In the genomic region with DNA sequence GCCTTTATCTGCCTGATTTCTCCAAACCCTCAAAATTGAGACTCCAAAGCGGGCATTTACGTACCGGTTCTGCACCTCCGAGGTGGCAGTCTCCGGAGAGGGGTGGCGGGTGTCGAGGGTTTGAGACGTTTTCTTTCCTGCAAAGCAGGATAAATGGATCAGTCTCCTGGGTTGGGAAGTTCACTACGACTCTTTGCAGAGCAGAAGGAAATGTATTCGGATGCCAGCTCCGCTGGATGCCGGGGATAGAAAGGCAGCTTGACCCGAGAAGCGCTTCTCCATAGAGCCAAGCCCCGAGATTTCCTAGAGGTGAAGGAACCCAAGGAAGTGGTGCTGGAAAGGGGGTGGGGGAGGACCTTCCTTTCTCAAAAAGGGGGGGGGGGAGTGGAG, we compare ENCODE assay signal across 7 mouse cellular contexts. TPM values are rescaled to one million over a fixed set of nuclear protein-coding genes. Genes with fewer than 3 reads are reported as not detected.
DNase-seq lines count a peak whose midpoint lies in the region; ATAC-seq and TF ChIP-seq lines count a peak whose summit lies in the region.

No protein-coding gene starts in this region.

- peak; percentile 33 for DNase-seq in liver, embryonic 11.5 days (ENCODE audit: low spot score)
- DNase-seq in liver, result no peak
- DNase-seq in hindbrain, postnatal 0 days (ENCODE audit: low spot score), result peak; percentile 72
- peak; percentile 48 for DNase-seq in retina, embryonic 14.5 days (ENCODE audit: low spot score)
- DNase-seq in urinary bladder, adult 2 months (ENCODE audit: low spot score), result no peak
- no peak for DNase-seq in adrenal gland, postnatal 14 days

- no peak for TF ChIP-seq CTCF in hindbrain, postnatal 0 days (IDR thresholded peaks at IDR 0.05; ENCODE audit: low read depth)

- H3K4me2 ChIP-seq in liver, embryonic 11.5 days, result peak overlapping the region; percentile 57
- peak overlapping the region; percentile 98 for H3K4me2 ChIP-seq in embryonic facial prominence, embryonic 13.5 days
- peak overlapping the region; percentile 72 for H3K4me2 ChIP-seq in hindbrain, postnatal 0 days (ENCODE audit: low read depth, low read length)

- H3K9ac ChIP-seq in liver, embryonic 11.5 days (ENCODE audit: low read depth, low read length), result no peak overlapping the region
- peak overlapping the region; percentile 61 for H3K9ac ChIP-seq in embryonic facial prominence, embryonic 13.5 days
- H3K9ac ChIP-seq in hindbrain, postnatal 0 days (replicated peaks; ENCODE audit: low read length), result peak overlapping the region; percentile 73

- H3K4me1 ChIP-seq in liver, embryonic 11.5 days (replicated peaks; ENCODE audit: control insufficient read depth, insufficient read depth, low read length), result no peaks in the 10 kb centered on the region
- H3K4me1 ChIP-seq in embryonic facial prominence, embryonic 13.5 days, result peaks cover 20% of the 10 kb centered on the region
- H3K4me1 ChIP-seq in hindbrain, postnatal 0 days (ENCODE audit: insufficient read depth, low read length), result 0 out of 2 replicates have a peak, but pooled peaks cover 4% of the 10 kb centered on the region

- ATAC-seq in liver, embryonic 11.5 days (replicated peaks; ENCODE audit: low FRiP score), result 0 out of 2 replicates have a peak, but pooled peaks have one; percentile 7
- ATAC-seq in embryonic facial prominence, embryonic 13.5 days (ENCODE audit: insufficient number of reproducible peaks, insufficient read depth, low FRiP score, low TSS enrichment, low read depth), result 0 out of 2 replicates have a peak, but pooled peaks have one; percentile 48
- ATAC-seq in hindbrain, postnatal 0 days, result no peak; the same call in 1 of the 2 replicates

- WGBS in liver, embryonic 11.5 days, result 5% methylated on average over 15 of the region's 15 CpGs
- under 1% methylated on average over 15 of the region's 15 CpGs for WGBS in embryonic facial prominence, embryonic 13.5 days
- WGBS in hindbrain, postnatal 0 days, result under 1% methylated on average over 15 of the region's 15 CpGs

- H3K27ac ChIP-seq in liver, embryonic 11.5 days (ENCODE audit: low read depth, low read length), result no peak overlapping the region
- H3K27ac ChIP-seq in embryonic facial prominence, embryonic 13.5 days, result no peak overlapping the region
- peak overlapping the region; percentile 82 for H3K27ac ChIP-seq in hindbrain, postnatal 0 days

- no peaks in the 10 kb centered on the region for H3K9me3 ChIP-seq in liver, embryonic 11.5 days (ENCODE audit: control insufficient read depth, low read length)
- no peaks in the 10 kb centered on the region for H3K9me3 ChIP-seq in embryonic facial prominence, embryonic 13.5 days
- H3K9me3 ChIP-seq in hindbrain, postnatal 0 days (ENCODE audit: low read length), result no peaks in the 10 kb centered on the region

- peaks cover 34% of the 10 kb centered on the region for H3K27me3 ChIP-seq in liver, embryonic 11.5 days (replicated peaks; ENCODE audit: control insufficient read depth, insufficient read depth, low read length)
- H3K27me3 ChIP-seq in embryonic facial prominence, embryonic 13.5 days, result peaks cover 73% of the 10 kb centered on the region
- H3K27me3 ChIP-seq in hindbrain, postnatal 0 days (ENCODE audit: insufficient read depth, low read length), result no peaks in the 10 kb centered on the region

- no peaks in the 10 kb centered on the region for H3K36me3 ChIP-seq in liver, embryonic 11.5 days (ENCODE audit: control insufficient read depth, insufficient read depth, low read length)
- H3K36me3 ChIP-seq in embryonic facial prominence, embryonic 13.5 days, result no peaks in the 10 kb centered on the region
- H3K36me3 ChIP-seq in hindbrain, postnatal 0 days (ENCODE audit: insufficient read depth, low read length), result no peaks in the 10 kb centered on the region

- peak overlapping the region; percentile 10; the same call in 1 of the 2 replicates for H3K4me3 ChIP-seq in liver, embryonic 11.5 days (ENCODE audit: low read depth, low read length)
- peak overlapping the region; percentile 54 for H3K4me3 ChIP-seq in embryonic facial prominence, embryonic 13.5 days
- H3K4me3 ChIP-seq in hindbrain, postnatal 0 days (ENCODE audit: low read length), result peak overlapping the region; percentile 56

RNA-seq across cellular contexts. Expression of gene Grin2b, which starts 0.5 kb away (rescaled TPM):
- polyA plus RNA-seq in liver, embryonic 11.5 days (2014; fragmentation: Nextera tagmentation; extraction: Ambion mirVana), result 0.04 and 0.32 TPM in 2 replicates
- 6.1 and 6.4 TPM in 2 replicates for polyA plus RNA-seq in embryonic facial prominence, embryonic 13.5 days (2015; fragmentation: Nextera tagmentation; extraction: Ambion mirVana)
- total RNA-seq in hindbrain, postnatal 0 days (2014; rRNA removed), result 45.8 and 55.1 TPM in 2 replicates
- 56.3 and 67.0 TPM in 2 replicates for polyA plus RNA-seq in hindbrain, postnatal 0 days (2015; fragmentation: Nextera tagmentation; extraction: Ambion mirVana)
- polyA plus RNA-seq in urinary bladder, adult 2 months (2012; rRNA removed), result 0.01 TPM in 1 of 2 replicates, not detected in the other
- 0.11 and 0.15 TPM in 2 replicates for total RNA-seq in adrenal gland, postnatal 14 days (2021)

Comparison
In these comparisons a context has a peak if more than half of its experiments do, and no peak if none do; other contexts are left out.
1. DNase-seq: peak in liver, embryonic 11.5 days (single experiment), hindbrain, postnatal 0 days (single experiment) and retina, embryonic 14.5 days (single experiment); none in liver (single experiment), urinary bladder, adult 2 months (single experiment) and adrenal gland, postnatal 14 days (single experiment).
2. Peak in every context shown above with its lines, with median percentiles within 50 percentile points of each other: H3K4me2 ChIP-seq and H3K4me3 ChIP-seq.